Comparison of ENCODE assay signal across 9 mouse cellular contexts in genomic region chr4:149075871-149076575, GRCm38 (mm10). TPM values are rescaled to one million over a fixed set of nuclear protein-coding genes. Genes with fewer than 3 reads are reported as not detected.
DNase-seq lines count a peak whose midpoint lies in the region; ATAC-seq lines count a peak whose summit lies in the region.
"Had no signal": no experiment of that assay in that cellular context is flagged by ENCODE, and none has a peak within 500 bp of the region (broad histone marks: within the 10 kb centered on the region; RNA-seq: fewer than 3 reads in every experiment).

No protein-coding gene starts in this region.

- WGBS in hindbrain, embryonic 14.5 days: 20% methylated on average over 10 of the region's 10 CpGs

- no peaks in the 10 kb centered on the region; the same call in 1 of the 2 replicates for H3K4me1 ChIP-seq in hindbrain, embryonic 14.5 days (replicated peaks; ENCODE audit: control insufficient read depth, insufficient read depth, low read length)

- no peak overlapping the region for H3K4me2 ChIP-seq in hindbrain, embryonic 14.5 days (replicated peaks)

- no peak overlapping the region for H3K27ac ChIP-seq in hindbrain, embryonic 14.5 days

- peak; percentile 83 for DNase-seq in Muller cell, postnatal 12 days (ENCODE audit: inconsistent ontology term)
- peak; percentile 59 for DNase-seq in cerebellum, adult 9-11 months
- DNase-seq in frontal cortex, postnatal 25 days (ENCODE audit: low spot score in 2 of 2): peak; percentile 52 to 64
- DNase-seq in hindbrain, embryonic 14.5 days (ENCODE audit: low spot score): peak; percentile 82
- DNase-seq in layer of hippocampus, postnatal 25 days (ENCODE audit: extremely low spot score in 1 of 2, low spot score in 1 of 2): peak; percentile 41 to 48
- peak; percentile 73 for DNase-seq in lung, postnatal 14 days
- DNase-seq in retina, embryonic 14.5 days (ENCODE audit: low spot score): peak; percentile 88
- DNase-seq in thymus, postnatal 25 days: peak; percentile 78

- peaks cover 22% of the 10 kb centered on the region for H3K36me3 ChIP-seq in hindbrain, embryonic 14.5 days (replicated peaks; ENCODE audit: control insufficient read depth, insufficient read depth)

- H3K27me3 ChIP-seq in hindbrain, embryonic 14.5 days (ENCODE audit: control insufficient read depth, insufficient read depth, low read length): no peaks in the 10 kb centered on the region

- peak; percentile 71 for ATAC-seq in hindbrain, embryonic 14.5 days (ENCODE audit: low FRiP score)

- H3K9ac ChIP-seq in hindbrain, embryonic 14.5 days: no peak overlapping the region

- no peak overlapping the region for H3K4me3 ChIP-seq in hindbrain, embryonic 14.5 days (replicated peaks; ENCODE audit: low read length)

- H3K9me3 ChIP-seq in hindbrain, embryonic 14.5 days (ENCODE audit: control insufficient read depth, low read length): no peaks in the 10 kb centered on the region

RNA-seq across cellular contexts. Expression of gene Pex14, which starts 23.7 kb away (rescaled TPM):
- polyA plus RNA-seq in hindbrain, embryonic 14.5 days (2014; fragmentation: Nextera tagmentation; extraction: Ambion mirVana): 46.7 and 47.0 TPM in 2 replicates
- 10 to 100 TPM; 44.8 to 45.0 TPM for total RNA-seq in layer of hippocampus, postnatal 25 days (2021)

RNA-seq across cellular contexts. Expression of gene Dffa, which starts 27.9 kb away (rescaled TPM):
- 20.1 and 20.8 TPM in 2 replicates for polyA plus RNA-seq in hindbrain, embryonic 14.5 days (2014; fragmentation: Nextera tagmentation; extraction: Ambion mirVana)
- total RNA-seq in layer of hippocampus, postnatal 25 days (2021): 10 to 100 TPM; 41.2 to 48.9 TPM

RNA-seq across cellular contexts. Expression of gene Cort, which starts 50.5 kb away (rescaled TPM):
- 0.41 and 0.99 TPM in 2 replicates for polyA plus RNA-seq in hindbrain, embryonic 14.5 days (2014; fragmentation: Nextera tagmentation; extraction: Ambion mirVana)
- total RNA-seq in layer of hippocampus, postnatal 25 days (2021): 10 to 100 TPM in 1 of 2 experiments, 1 to 10 TPM in 1; 8.1 to 10.7 TPM
- polyA plus RNA-seq: gonadal fat pad, adult 2 months had no signal
